Mouse (Mus musculus) G1E-ER4 (cell line): ENCODE results near the gene Evi5. TPM values are rescaled to one million over a fixed set of nuclear protein-coding genes. Genes with fewer than 3 reads are reported as not detected.

Experiments
- GATA1 ChIP-seq: IDR thresholded peaks from one replicate; pipeline ENCODE4 v1.8.0; 2012; ENCODE audit warnings: low read length, inconsistent platforms
- polyA plus RNA-seq: library from polyadenylated mRNA; stranded (reverse); fragments of >175 nt; gene quantifications from 2 replicates; pipeline ENCODE4 v1.2.3, GENCODE M21; 2012

The Evi5 gene
- polyA plus RNA-seq, 1 experiment, result 8.3 TPM

DNA sequence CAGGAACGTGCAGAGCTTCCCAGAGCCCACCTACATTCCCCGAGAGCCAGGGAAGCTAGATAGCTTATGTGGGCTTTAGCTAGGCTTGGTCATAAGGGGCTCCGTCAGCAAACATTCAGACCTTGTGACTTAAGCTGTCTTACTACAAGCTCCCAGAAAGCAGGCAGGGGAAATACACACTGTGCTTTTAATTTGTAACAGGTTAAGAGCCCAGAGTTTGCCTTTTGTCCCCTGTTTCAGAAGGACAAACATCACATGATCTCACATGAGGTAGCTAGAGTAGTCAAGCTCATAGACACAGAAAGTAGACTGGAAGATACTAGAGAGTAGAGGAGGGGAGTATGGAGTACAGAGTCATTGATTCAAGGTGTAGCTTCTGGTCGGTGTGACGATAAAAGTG, 5.8 kb upstream of the Evi5 start:
- no peak for TF ChIP-seq GATA1

- no peak for TF ChIP-seq GATA1
Observed at GRCm38 (mm10) chr5:107877053-107877452, 2.1 kb upstream of the Evi5 start.

GRCm38 (mm10) chr5:107875261-107875611, 329 bp upstream of the Evi5 start:
- no peak for TF ChIP-seq GATA1

DNA sequence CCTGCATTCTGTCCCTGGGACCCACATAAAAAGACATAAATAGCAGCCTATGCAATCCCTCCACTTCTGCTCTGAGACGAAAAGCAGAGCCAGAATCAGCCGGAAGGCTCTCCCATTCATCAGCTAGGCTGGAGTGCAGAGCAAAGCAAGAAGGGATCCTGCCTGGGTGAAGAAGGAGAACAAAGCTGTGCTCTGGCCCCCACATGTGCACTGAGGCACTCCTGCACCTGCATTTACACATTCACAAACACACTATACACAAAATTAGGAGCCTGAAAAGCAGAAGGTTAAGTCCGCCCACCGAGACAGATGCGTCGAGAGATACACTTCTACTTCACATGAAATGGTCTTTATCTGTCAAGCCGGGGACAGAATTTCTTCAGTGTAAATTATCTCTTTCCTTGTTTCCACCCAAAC, 1.0 kb downstream of the Evi5 start:
- peak; percentile 2 for TF ChIP-seq GATA1

DNA sequence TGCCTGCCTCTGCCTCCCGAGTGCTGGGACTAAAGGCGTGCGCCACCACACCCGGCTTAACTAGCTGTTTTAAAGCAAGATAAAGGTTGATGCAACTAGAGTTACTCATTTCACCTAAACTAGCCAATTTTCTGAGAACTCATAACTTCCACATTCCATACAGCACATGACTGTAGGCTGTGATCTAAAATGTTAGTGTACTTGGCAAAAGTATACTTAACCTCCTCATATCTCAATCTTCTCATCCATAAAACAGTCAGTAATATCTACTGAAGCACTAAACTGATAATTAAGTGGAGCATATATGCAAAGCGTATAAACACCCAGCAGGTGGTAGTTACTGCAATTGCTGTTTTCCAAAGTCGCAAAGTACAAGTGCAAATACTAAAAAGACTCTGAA, 1.6 kb downstream of the Evi5 start:
- no peak for TF ChIP-seq GATA1

DNA sequence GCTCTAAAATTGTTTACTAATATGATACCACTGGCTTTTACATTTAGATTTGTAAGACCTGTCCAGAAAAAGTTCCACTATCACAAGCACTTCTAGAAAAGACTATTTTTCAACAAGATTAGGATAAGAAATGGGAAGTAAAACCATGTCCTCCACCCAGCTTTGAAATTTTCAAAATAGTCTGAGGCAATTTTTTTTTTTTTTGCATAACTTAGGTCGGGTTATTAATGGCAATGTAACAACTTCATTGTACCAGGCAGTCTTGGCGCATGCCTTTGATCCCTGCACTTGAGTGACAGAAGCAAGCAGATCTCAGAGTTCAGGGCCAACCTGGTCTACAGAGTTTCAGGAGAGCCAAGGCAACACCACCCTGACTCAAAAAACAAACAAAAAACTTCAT, 5.2 kb downstream of the Evi5 start:
- TF ChIP-seq GATA1, result no peak

GRCm38 (mm10) chr5:107868905-107869424, 5.9 kb downstream of the Evi5 start:
- TF ChIP-seq GATA1, result no peak

DNA sequence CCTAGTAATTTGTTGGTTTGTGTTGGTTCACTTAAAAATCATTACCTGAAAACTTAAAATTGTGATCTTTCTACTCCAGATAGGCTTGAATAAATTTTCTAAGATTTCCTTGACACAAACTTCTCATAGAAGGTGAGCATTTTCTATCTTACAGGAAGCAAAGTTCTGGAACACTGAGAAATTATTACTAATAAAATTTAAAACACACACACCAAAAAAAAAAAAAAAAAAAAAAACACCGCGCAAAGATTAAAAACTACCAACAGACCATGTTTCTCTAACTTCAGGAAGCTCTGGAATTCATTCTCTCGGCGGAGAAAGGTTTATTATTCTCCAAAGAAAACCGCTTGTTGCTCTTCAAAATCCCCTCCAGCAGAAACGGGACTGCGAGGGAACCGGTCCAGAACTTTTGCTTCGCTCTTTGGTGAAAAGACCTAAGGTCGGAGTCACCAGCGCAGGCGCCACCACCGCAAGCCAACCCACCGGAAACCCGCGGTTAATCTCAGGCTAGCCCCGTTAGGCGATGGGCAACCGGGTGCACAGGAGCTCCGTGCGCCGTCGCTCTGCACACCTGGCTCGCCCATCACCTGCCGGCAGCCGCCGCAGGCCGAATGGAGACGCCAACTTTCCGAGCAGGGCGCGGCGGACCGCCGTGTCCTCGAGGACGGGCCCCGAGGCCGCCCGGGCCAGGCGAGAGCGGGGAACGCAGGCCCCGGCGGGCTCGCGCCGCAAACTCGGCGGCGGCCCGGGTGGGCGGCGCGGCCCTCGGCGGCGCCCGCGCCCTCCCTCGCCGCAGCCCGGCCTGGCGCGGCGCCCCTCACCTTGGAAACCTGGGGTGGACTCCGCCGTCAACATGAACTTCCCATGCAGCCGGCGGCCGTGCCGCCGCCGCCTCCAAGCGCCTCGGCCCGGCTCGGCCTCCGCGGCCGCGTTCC, 6.7 kb downstream of the Evi5 start:
- no peak for TF ChIP-seq GATA1

- no peak for TF ChIP-seq GATA1
Observed at GRCm38 (mm10) chr5:107866127-107867126, 8.5 kb downstream of the Evi5 start.

GRCm38 (mm10) chr5:107863971-107864370, 10.9 kb downstream of the Evi5 start:
- TF ChIP-seq GATA1, result no peak

GRCm38 (mm10) chr5:107858963-107859362, 15.9 kb downstream of the Evi5 start:
- TF ChIP-seq GATA1, result no peak

DNA sequence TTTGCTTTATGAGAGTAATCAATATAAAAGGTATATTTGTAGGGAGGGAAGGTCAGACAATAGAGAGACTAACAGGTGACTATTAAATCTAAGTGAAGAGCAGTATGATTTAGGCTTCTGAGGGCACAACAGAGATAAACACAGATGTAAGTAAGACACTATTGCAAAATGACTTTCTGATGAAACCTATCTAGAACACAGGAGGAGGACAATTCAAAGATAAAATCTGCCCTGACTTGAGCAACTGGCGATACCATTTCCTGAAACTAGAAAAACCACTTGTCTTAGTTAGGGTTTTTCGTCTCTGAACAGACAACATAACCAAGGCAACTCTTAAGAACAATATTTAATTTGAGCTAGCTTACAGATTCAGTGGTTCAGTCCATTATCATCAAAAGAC, 19.4 kb downstream of the Evi5 start:
- TF ChIP-seq GATA1, result no peak

DNA sequence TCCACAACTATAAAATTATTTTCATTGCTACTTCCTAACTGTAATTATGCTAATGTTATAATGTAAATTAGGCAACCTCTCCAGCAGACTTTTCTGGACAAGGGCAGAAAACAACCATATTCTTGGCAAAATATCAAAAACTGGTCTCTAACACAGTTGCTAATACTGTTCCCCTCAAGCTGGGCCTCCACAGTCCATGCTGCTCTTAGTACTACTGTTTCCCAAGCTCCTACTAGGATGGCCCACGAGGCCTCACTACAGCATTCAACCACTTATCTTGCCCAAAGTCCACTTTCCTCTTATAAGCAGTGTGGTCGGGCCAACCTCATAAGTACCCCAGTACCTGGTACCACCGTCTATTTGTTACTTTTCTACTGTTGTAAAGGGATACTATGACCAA, 20.4 kb downstream of the Evi5 start:
- no peak for TF ChIP-seq GATA1

DNA sequence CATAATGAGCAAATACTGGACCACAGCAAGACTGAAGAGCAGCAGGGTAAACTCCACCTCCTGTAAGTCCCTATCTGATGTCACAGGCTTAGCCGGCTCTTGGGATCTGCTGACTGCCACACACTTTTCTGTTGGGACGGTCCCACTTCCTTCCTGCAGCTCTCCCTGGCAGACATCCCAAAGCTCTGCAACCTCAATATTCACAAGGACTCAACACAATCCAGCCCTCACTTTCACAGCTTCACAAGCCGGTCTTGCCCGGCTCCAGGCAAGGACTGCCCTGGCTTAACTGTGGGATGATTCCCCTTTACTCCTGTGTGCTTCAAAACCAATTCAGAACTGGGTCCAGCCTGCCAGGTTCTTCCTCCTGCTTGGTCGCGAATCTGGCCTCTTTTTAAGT, 21.1 kb downstream of the Evi5 start:
- no peak for TF ChIP-seq GATA1

DNA sequence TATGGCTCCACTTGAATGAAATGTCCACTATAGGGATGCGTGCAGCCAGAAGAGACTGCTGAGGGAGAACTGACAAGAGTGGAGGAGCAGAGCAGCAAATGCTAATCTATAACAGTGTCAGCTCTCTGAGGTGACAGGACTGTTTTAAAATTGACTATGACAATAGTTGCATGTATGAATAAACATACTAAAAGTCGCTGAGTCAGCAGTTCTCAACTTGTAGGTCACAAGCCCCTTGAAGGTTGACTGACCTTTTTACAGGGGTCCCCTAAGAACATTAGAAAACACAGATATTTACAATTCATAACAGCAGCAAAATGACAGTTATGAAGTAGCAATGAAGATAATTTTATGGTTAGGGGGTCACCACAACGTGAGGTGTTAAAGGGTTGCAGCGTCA, 25.9 kb downstream of the Evi5 start:
- TF ChIP-seq GATA1, result no peak

GRCm38 (mm10) chr5:107847817-107848216, 27.1 kb downstream of the Evi5 start:
- no peak for TF ChIP-seq GATA1
